Mouse (Mus musculus) stomach, postnatal 0 days (tissue): ENCODE data around the gene Susd4. TPM values are rescaled to one million over a fixed set of nuclear protein-coding genes. Genes with fewer than 3 reads are reported as not detected.
A peak's percentile ranks its signal among the peaks of the same experiment; 100 is the strongest.

Source experiments
- ATAC-seq: fragments of 200-750 bp; cut with Nextera tagmentation; 2 replicates; pipeline ENCODE4 v1.8.0; 2017; ENCODE audit not compliant: low FRiP score, low TSS enrichment
- DNase-seq: peaks from one replicate; pipeline ENCODE4 v3.0.0-alpha.2; 2016; ENCODE audit warnings: low spot score
- H3K27ac ChIP-seq: fragments of 300-500 bp; sonication (generic); replicated peaks from 2 replicates; pipeline ENCODE4 v1.5.1; 2014; ENCODE audit warnings: mild to moderate bottlenecking, control low read depth
- H3K27me3 ChIP-seq: fragments of 300-500 bp; sonication (generic); 2 replicates; pipeline ENCODE4 v1.6.1; 2014; ENCODE audit warnings: low read length; ENCODE audit not compliant: control insufficient read depth, insufficient read depth
- H3K36me3 ChIP-seq: fragments of 300-500 bp; sonication (generic); 2 replicates; pipeline ENCODE4 v1.6.1; 2014; ENCODE audit warnings: low read length, mixed read lengths; ENCODE audit not compliant: control insufficient read depth, insufficient read depth
- H3K4me1 ChIP-seq: fragments of 300-500 bp; sonication (generic); replicated peaks from 2 replicates; pipeline ENCODE4 v1.6.1; 2014; ENCODE audit warnings: antibody characterized with exemption; ENCODE audit not compliant: control insufficient read depth, insufficient read depth
- H3K4me2 ChIP-seq: fragments of 300-500 bp; sonication (generic); replicated peaks from 2 replicates; pipeline ENCODE4 v1.6.1; 2014; ENCODE audit warnings: low read depth, mild to moderate bottlenecking, control low read depth, moderate library complexity
- H3K4me3 ChIP-seq: fragments of 300-500 bp; sonication (generic); 2 replicates; pipeline ENCODE4 v1.5.1; 2014; ENCODE audit warnings: low read depth, low read length, control low read depth
- H3K9ac ChIP-seq: fragments of 300-500 bp; sonication (generic); 2 replicates; pipeline ENCODE4 v1.6.1; 2014; ENCODE audit warnings: mild to moderate bottlenecking, low read length, control low read depth, mixed read lengths
- H3K9me3 ChIP-seq: fragments of 300-500 bp; sonication (generic); 2 replicates; pipeline ENCODE4 v1.6.1; 2016; ENCODE audit warnings: low read length; ENCODE audit not compliant: control insufficient read depth
- CTCF ChIP-seq: IDR thresholded peaks from 2 replicates; pipeline ENCODE4 v1.5.1; 2016; ENCODE audit warnings: antibody characterized with exemption, low read depth, mild to moderate bottlenecking, moderate library complexity
- EP300 ChIP-seq: optimal IDR thresholded peaks from 2 replicates; pipeline ENCODE3; 2016; ENCODE audit warnings: antibody characterized with exemption
- WGBS: fragments of 180-500 bp; shearing (Covaris S2); extraction: QIAGEN DNeasy Blood & Tissue Kit; methylation state at CpG from one replicate; pipeline ENCODE4 v1.1.7; 2014; 5-methylcytosine and 5-hydroxymethylcytosine counted together
- polyA plus RNA-seq: library from polyadenylated mRNA; unstranded; fragments of >200 nt; fragmentation: Nextera tagmentation; extraction: Ambion mirVana; gene quantifications from 2 replicates; pipeline ENCODE4 v1.2.1, GENCODE M21; 2015

Susd4 gene
- polyA plus RNA-seq, 1 experiment from 2014 or later: 8.2 TPM

DNA sequence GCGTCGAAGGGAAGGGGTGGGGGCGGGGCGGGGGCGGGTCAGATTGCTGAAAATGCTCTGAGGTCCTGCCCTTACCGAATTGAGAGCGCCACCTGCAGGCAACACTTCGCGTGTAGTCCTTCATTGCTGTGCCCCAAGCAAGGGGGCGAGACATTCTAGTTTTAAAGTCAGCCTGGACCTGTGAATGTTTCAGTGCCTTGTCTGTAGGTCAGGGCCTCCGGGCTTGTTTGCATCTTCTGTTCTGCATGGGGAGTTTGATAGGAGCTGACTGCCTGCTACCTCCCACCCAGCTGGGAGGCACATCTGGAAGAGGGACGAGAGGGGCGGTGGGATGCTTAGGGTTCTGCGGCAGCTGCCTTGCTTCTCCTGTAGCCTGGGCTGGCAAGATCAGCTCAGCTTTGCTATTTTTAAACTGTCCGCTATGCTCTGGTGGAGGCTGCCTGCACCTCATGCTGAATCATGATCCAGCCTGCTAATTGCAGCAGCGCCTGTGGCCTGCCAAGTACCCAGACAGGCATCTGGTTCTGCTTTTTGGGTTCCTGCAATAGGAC, 28.9 kb downstream of the Susd4 start:
- H3K27ac ChIP-seq: 0 out of 2 replicates have a peak overlapping the region, but pooled peaks have one; percentile 56
- ATAC-seq (peak; percentile 49; the same call in 1 of the 2 replicates), DNase-seq (peak; percentile 69)
- H3K4me1 ChIP-seq: no peaks in the 10 kb centered on the region
- no peaks in the 10 kb centered on the region for H3K9me3 ChIP-seq
- peak overlapping the region; percentile 32 for H3K4me2 ChIP-seq
- no peak for TF ChIP-seq EP300
- peak; percentile 71 for TF ChIP-seq CTCF
- WGBS: 12% methylated on average over 16 of the region's 16 CpGs
- no peak overlapping the region for H3K4me3 ChIP-seq
- H3K9ac ChIP-seq: no peak overlapping the region
- no peaks in the 10 kb centered on the region for H3K27me3 ChIP-seq
- no peaks in the 10 kb centered on the region for H3K36me3 ChIP-seq

- Histone ChIP-seq H3K4me2 (no peak overlapping the region), H3K9me3 (no peaks in the 10 kb centered on the region), H3K27ac (no peak overlapping the region), H3K9ac (no peak overlapping the region), H3K27me3 (no peaks in the 10 kb centered on the region), H3K4me1 (no peaks in the 10 kb centered on the region), H3K36me3 (no peaks in the 10 kb centered on the region), H3K4me3 (no peak overlapping the region)
- no peak for TF ChIP-seq CTCF
- no peak for TF ChIP-seq EP300
- ATAC-seq (no peak), DNase-seq (no peak)
- 79% methylated on average over 10 of the region's 10 CpGs for WGBS
Measured at GRCm38 (mm10) chr1:182794221-182794620, 30.6 kb downstream of the Susd4 start.

- no peak overlapping the region for H3K4me3 ChIP-seq
- no peak for DNase-seq
- no peaks in the 10 kb centered on the region for H3K36me3 ChIP-seq
- no peaks in the 10 kb centered on the region for H3K9me3 ChIP-seq
- H3K4me2 ChIP-seq: no peak overlapping the region
- TF ChIP-seq EP300 (no peak), CTCF (no peak)
- no peak overlapping the region for H3K9ac ChIP-seq
- ATAC-seq: no peak
- no peaks in the 10 kb centered on the region for H3K27me3 ChIP-seq
- no peak overlapping the region for H3K27ac ChIP-seq
- no peaks in the 10 kb centered on the region for H3K4me1 ChIP-seq
- 93% methylated on average over 9 of the region's 9 CpGs for WGBS
Measured at GRCm38 (mm10) chr1:182794628-182795027, 31.0 kb downstream of the Susd4 start.

DNA sequence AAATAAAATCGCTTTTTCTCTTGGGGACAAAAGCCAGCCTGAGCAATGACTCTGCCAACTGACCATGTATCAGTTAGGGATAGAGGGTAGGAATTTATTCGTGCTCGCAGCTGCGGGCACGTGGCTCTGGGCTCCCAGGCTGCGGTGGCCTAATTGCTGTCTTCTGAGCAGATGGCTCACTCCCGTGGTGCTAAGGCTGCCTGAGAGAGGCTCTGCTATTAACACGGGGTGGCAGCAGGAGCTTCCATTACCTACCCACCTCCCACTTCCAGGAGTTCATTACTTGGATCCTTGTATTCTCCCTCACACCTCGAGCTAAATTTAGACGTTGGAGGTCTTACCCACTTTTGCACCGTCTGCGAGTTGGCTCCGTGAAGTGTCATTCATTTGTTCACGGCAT, 33.4 kb downstream of the Susd4 start:
- ATAC-seq: no peak
- H3K27ac ChIP-seq: no peak overlapping the region
- H3K9me3 ChIP-seq: no peaks in the 10 kb centered on the region
- H3K4me3 ChIP-seq: no peak overlapping the region
- no peaks in the 10 kb centered on the region for H3K36me3 ChIP-seq
- 70% methylated on average over 14 of the region's 14 CpGs for WGBS
- TF ChIP-seq EP300: no peak
- no peak for TF ChIP-seq CTCF
- H3K9ac ChIP-seq: no peak overlapping the region
- no peak for DNase-seq
- H3K27me3 ChIP-seq: no peaks in the 10 kb centered on the region
- H3K4me1 ChIP-seq: no peaks in the 10 kb centered on the region
- H3K4me2 ChIP-seq: no peak overlapping the region

DNA sequence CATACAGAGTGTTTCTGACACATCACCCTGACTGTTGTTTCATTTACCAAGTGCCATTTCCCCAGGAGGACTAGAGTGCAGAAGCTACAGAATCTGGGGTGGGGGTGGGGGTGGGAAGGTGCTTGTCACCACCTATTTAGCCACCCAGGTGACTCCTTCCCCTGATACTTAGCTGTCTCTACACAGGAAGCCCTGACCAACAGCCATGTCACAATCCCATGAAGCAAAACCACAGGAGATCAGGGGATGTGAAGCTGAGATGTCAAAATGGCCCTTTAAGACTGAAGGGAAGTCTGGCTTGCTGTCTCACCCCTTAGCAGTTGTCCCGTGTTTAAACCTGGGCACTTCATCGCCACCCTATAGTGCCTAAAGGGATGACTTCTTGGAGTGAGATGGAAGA, 37.9 kb downstream of the Susd4 start:
- H3K36me3 ChIP-seq: no peaks in the 10 kb centered on the region
- DNase-seq (no peak), ATAC-seq (no peak)
- H3K9ac ChIP-seq: no peak overlapping the region
- WGBS: 72% methylated on average over 2 of the region's 2 CpGs
- no peak overlapping the region for H3K27ac ChIP-seq
- H3K27me3 ChIP-seq: no peaks in the 10 kb centered on the region
- H3K4me1 ChIP-seq: no peaks in the 10 kb centered on the region
- H3K9me3 ChIP-seq: no peaks in the 10 kb centered on the region
- no peak overlapping the region for H3K4me3 ChIP-seq
- H3K4me2 ChIP-seq: no peak overlapping the region
- no peak for TF ChIP-seq EP300
- TF ChIP-seq CTCF: no peak

- Histone ChIP-seq H3K27ac (no peak overlapping the region), H3K9ac (no peak overlapping the region), H3K4me1 (no peaks in the 10 kb centered on the region), H3K36me3 (no peaks in the 10 kb centered on the region), H3K4me3 (no peak overlapping the region), H3K4me2 (no peak overlapping the region), H3K9me3 (no peaks in the 10 kb centered on the region), H3K27me3 (no peaks in the 10 kb centered on the region)
- 63% methylated on average over 15 of the region's 15 CpGs for WGBS
- TF ChIP-seq EP300 (no peak), CTCF (no peak)
- ATAC-seq (no peak), DNase-seq (no peak)
Measured at GRCm38 (mm10) chr1:182802891-182803290, 39.2 kb downstream of the Susd4 start.
